Comparison of ENCODE assay signal across 23 mouse cellular contexts in the genomic region with DNA sequence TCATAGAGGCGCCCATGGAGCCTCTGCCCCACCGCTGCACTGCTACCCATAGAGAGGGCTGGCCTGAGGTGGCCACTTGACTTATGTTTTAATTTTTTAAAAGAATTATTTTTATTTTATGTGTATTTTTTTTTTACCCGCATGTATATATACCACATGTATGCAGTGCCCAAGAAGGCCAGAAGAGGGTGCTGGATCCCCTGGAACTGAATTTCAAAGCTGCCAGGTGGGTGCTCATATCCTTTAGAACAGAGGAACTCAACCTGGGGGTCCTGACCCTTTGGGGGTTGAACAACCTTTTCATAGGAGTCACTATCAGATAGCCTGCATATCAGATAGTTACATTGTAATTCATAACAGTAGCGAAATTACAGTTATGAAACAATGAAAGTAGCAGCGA. TPM values are rescaled to one million over a fixed set of nuclear protein-coding genes. Genes with fewer than 3 reads are reported as not detected.
DNase-seq lines count a peak whose midpoint lies in the region; TF ChIP-seq lines count a peak whose summit lies in the region.
"Had no signal": no experiment of that assay in that cellular context is flagged by ENCODE, and none has a peak within 500 bp of the region (broad histone marks: within the 10 kb centered on the region; RNA-seq: fewer than 3 reads in every experiment).

No protein-coding gene starts in this region.

- intact Hi-C loops in gastrocnemius, adult 2 months (cut with DNase I): no loop called here
- intact Hi-C loops in gastrocnemius, postnatal 36 days (cut with DNase I): no loop called here

- peak; percentile 24; the same call in 1 of the 2 replicates for TF ChIP-seq CTCF in gastrocnemius, adult 2 months (IDR thresholded peaks at IDR 0.05)
- TF ChIP-seq CTCF in layer of hippocampus, adult 2 months (conservative IDR thresholded peaks at IDR 0.05): peak; percentile 62

- no peak for DNase-seq in gastrocnemius, adult 2 months
- no peak for DNase-seq in gastrocnemius, postnatal 36 days
- no peak for DNase-seq in layer of hippocampus, adult 2 months (ENCODE audit: low spot score in 2 of 2)
- no peak for DNase-seq in layer of hippocampus, adult 18-20 months (ENCODE audit: low spot score in 2 of 2)
- peak; percentile 24 for DNase-seq in right cerebral cortex, postnatal 4 days
- DNase-seq in right cerebral cortex, postnatal 10 days (ENCODE audit: low spot score in 2 of 2): no peak
- DNase-seq in ovary, postnatal 36 days (ENCODE audit: low spot score): no peak
- DNase-seq in spleen, adult 12 weeks (ENCODE audit: low spot score): no peak
- DNase-seq: adrenal gland, adult 8-10 months; cerebellum, adult 11 months; cerebellum, postnatal 14 days; heart, postnatal 36 days; kidney, adult 18-20 months; kidney, postnatal 14 days had no signal

- H3K27ac ChIP-seq in gastrocnemius, adult 2 months: no peak overlapping the region
- H3K27ac ChIP-seq in layer of hippocampus, adult 2 months: no peak overlapping the region
- H3K27ac ChIP-seq: embryonic facial prominence, embryonic 13.5 days; forebrain, embryonic 15.5 days; hindbrain, embryonic 15.5 days; limb, embryonic 12.5 days; liver, embryonic 12.5 days; midbrain, embryonic 15.5 days had no signal

- H3K4me3 ChIP-seq in gastrocnemius, adult 2 months: no peak overlapping the region
- H3K4me3 ChIP-seq in layer of hippocampus, adult 2 months: no peak overlapping the region
- H3K4me3 ChIP-seq: embryonic facial prominence, embryonic 13.5 days; forebrain, embryonic 15.5 days; hindbrain, embryonic 15.5 days; limb, embryonic 12.5 days; liver, embryonic 12.5 days; midbrain, embryonic 15.5 days had no signal

RNA-seq across cellular contexts. Expression of gene B230104I21Rik, which starts 19.5 kb away (rescaled TPM):
- not detected for total RNA-seq in gastrocnemius, adult 2 months (2021)
- total RNA-seq in gastrocnemius, postnatal 36 days (2021): not detected
- under 1 TPM in 1 of 2 experiments, not detected in 1; 0.56 TPM for total RNA-seq in layer of hippocampus, adult 2 months (2021)
- under 1 TPM in 1 of 2 experiments, not detected in 1; 0.53 TPM for total RNA-seq in layer of hippocampus, adult 18-20 months (2021)
- total RNA-seq: adrenal gland, adult 8-10 months; heart, postnatal 36 days; left cerebral cortex, postnatal 10 days; megakaryocyte, adult 5-6 weeks; neutrophil, adult 5-6 weeks had no signal

RNA-seq across cellular contexts. Expression of gene Arhgef16, which starts 53.9 kb away (rescaled TPM):
- total RNA-seq in gastrocnemius, adult 2 months (2021): under 1 TPM; 0.17 to 0.23 TPM
- total RNA-seq in gastrocnemius, postnatal 36 days (2021): under 1 TPM; 0.05 to 0.10 TPM
- under 1 TPM; 0.18 to 0.42 TPM for total RNA-seq in layer of hippocampus, adult 2 months (2021)
- under 1 TPM; 0.57 to 0.71 TPM for total RNA-seq in layer of hippocampus, adult 18-20 months (2021)
- total RNA-seq: megakaryocyte, adult 5-6 weeks had no signal
